In the genomic region with DNA sequence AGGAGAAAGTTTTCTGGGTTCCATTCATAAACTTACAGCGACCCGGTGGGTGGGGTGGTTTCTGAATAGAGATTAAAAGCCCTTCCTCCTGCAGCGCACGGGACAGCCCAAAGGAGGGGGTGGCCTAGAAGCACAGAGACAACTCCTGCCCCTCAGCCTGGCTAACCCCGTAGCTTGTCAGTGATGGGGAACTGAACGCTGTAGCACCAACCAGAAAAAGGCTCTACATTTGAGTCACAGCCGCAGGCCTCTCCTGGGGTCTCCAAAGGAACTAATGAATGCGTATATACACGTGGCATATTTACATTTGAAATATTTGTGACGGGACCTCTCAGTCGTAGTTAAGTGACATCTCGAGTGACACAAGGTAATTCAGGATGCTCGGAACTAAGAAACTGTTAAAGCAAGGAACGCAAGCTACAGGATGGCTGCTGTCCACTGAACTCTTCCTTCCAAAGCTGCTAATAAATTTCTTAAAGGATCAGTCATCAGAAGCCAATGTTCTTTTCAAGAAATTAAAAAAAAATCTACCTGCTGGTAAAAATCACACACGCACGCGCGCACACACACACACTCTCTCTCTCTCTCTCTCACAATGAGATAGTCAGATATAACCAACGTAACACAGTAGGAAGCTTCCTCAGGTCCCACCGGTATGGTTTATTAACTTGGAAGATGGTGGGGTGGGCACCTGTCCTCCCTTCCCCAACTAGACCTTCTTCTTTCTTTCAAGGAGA, we compare ENCODE assay signal across 13 mouse cellular contexts. TPM values are rescaled to one million over a fixed set of nuclear protein-coding genes. Genes with fewer than 3 reads are reported as not detected.
A peak's percentile ranks its signal among the peaks of the same experiment; 100 is the strongest.
DNase-seq lines count a peak whose midpoint lies in the region; ATAC-seq and TF ChIP-seq lines count a peak whose summit lies in the region.
"Had no signal": no experiment of that assay in that cellular context is flagged by ENCODE, and none has a peak within 500 bp of the region (broad histone marks: within the 10 kb centered on the region; RNA-seq: fewer than 3 reads in every experiment).

No protein-coding gene starts in this region.

- WGBS in heart, embryonic 14.5 days, result 50% methylated on average over 20 of the region's 20 CpGs
- 38% methylated on average over 20 of the region's 20 CpGs for WGBS in midbrain, embryonic 13.5 days
- 38% methylated on average over 20 of the region's 20 CpGs for WGBS in midbrain, embryonic 11.5 days
- WGBS in liver, embryonic 12.5 days (ENCODE audit: insufficient replicate concordance), result 47% methylated on average over 20 of the region's 20 CpGs
- WGBS in midbrain, postnatal 0 days, result 37% methylated on average over 20 of the region's 20 CpGs

- H3K27me3 ChIP-seq in heart, embryonic 14.5 days (ENCODE audit: control insufficient read depth, insufficient read depth, low read length), result no peaks in the 10 kb centered on the region
- peaks cover 6% of the 10 kb centered on the region; the same call in 1 of the 2 replicates for H3K27me3 ChIP-seq in midbrain, embryonic 13.5 days
- no peaks in the 10 kb centered on the region for H3K27me3 ChIP-seq in midbrain, embryonic 11.5 days (ENCODE audit: control insufficient read depth, insufficient read depth, low read length)
- H3K27me3 ChIP-seq in liver, embryonic 12.5 days (replicated peaks), result no peaks in the 10 kb centered on the region
- no peaks in the 10 kb centered on the region for H3K27me3 ChIP-seq in midbrain, postnatal 0 days (ENCODE audit: insufficient read depth, low read length)
- H3K27me3 ChIP-seq: Patski had no signal

- TF ChIP-seq CTCF in midbrain, postnatal 0 days (IDR thresholded peaks at IDR 0.05), result no peak

- peak overlapping the region; percentile 53 to 91 for H3K27ac ChIP-seq in heart, embryonic 14.5 days (replicated peaks in 1 of 2; ENCODE audit: control insufficient read depth in 1 of 2, insufficient read depth in 1 of 2, low read depth in 2 of 2, low read length in 2 of 2)
- no peak overlapping the region for H3K27ac ChIP-seq in midbrain, embryonic 13.5 days
- H3K27ac ChIP-seq in midbrain, embryonic 11.5 days (ENCODE audit: low read depth, low read length), result no peak overlapping the region
- peak overlapping the region; percentile 99 for H3K27ac ChIP-seq in liver, embryonic 12.5 days
- H3K27ac ChIP-seq in midbrain, postnatal 0 days (ENCODE audit: low read depth, low read length), result no peak overlapping the region
- H3K27ac ChIP-seq: embryonic facial prominence, embryonic 10.5 days; forebrain, embryonic 10.5 days had no signal

- H3K9ac ChIP-seq in heart, embryonic 14.5 days (ENCODE audit: low read length), result peak overlapping the region; percentile 57
- peak overlapping the region; percentile 5; the same call in 1 of the 2 replicates for H3K9ac ChIP-seq in midbrain, embryonic 13.5 days (replicated peaks)
- H3K9ac ChIP-seq in midbrain, embryonic 11.5 days (ENCODE audit: low read length), result no peak overlapping the region
- H3K9ac ChIP-seq in liver, embryonic 12.5 days, result peak overlapping the region; percentile 13; the same call in 1 of the 2 replicates
- no peak overlapping the region for H3K9ac ChIP-seq in midbrain, postnatal 0 days (replicated peaks; ENCODE audit: low read length, poor library complexity, severe bottlenecking)

- peaks cover 67 to 80% of the 10 kb centered on the region in 2 experiments for H3K4me1 ChIP-seq in heart, embryonic 14.5 days (ENCODE audit: control insufficient read depth in 2 of 2, insufficient read depth in 2 of 2, low read length in 2 of 2)
- peaks cover 45% of the 10 kb centered on the region for H3K4me1 ChIP-seq in midbrain, embryonic 13.5 days (replicated peaks)
- peaks cover 14% of the 10 kb centered on the region for H3K4me1 ChIP-seq in midbrain, embryonic 11.5 days (ENCODE audit: control insufficient read depth, insufficient read depth, low read length)
- peaks cover 99% of the 10 kb centered on the region for H3K4me1 ChIP-seq in liver, embryonic 12.5 days
- peaks cover 9% of the 10 kb centered on the region; the same call in 1 of the 2 replicates for H3K4me1 ChIP-seq in midbrain, postnatal 0 days (ENCODE audit: insufficient read depth, low read length)

- no peaks in the 10 kb centered on the region for H3K36me3 ChIP-seq in heart, embryonic 14.5 days (ENCODE audit: control insufficient read depth, insufficient read depth, low read length)
- no peaks in the 10 kb centered on the region for H3K36me3 ChIP-seq in midbrain, embryonic 13.5 days
- no peaks in the 10 kb centered on the region for H3K36me3 ChIP-seq in midbrain, embryonic 11.5 days (ENCODE audit: control insufficient read depth, insufficient read depth, low read length)
- peaks cover 34% of the 10 kb centered on the region for H3K36me3 ChIP-seq in liver, embryonic 12.5 days
- no peaks in the 10 kb centered on the region for H3K36me3 ChIP-seq in midbrain, postnatal 0 days (ENCODE audit: insufficient read depth, low read length)
- H3K36me3 ChIP-seq: embryonic facial prominence, embryonic 10.5 days; forebrain, embryonic 10.5 days had no signal

- H3K9me3 ChIP-seq in heart, embryonic 14.5 days (ENCODE audit: control insufficient read depth, low read length), result no peaks in the 10 kb centered on the region
- H3K9me3 ChIP-seq in midbrain, embryonic 13.5 days, result no peaks in the 10 kb centered on the region
- no peaks in the 10 kb centered on the region for H3K9me3 ChIP-seq in midbrain, embryonic 11.5 days (ENCODE audit: control insufficient read depth, low read length)
- H3K9me3 ChIP-seq in liver, embryonic 12.5 days (replicated peaks), result no peaks in the 10 kb centered on the region
- H3K9me3 ChIP-seq in midbrain, postnatal 0 days (ENCODE audit: low read length), result no peaks in the 10 kb centered on the region
- H3K9me3 ChIP-seq: embryonic facial prominence, embryonic 10.5 days; forebrain, embryonic 10.5 days had no signal

- ATAC-seq in heart, embryonic 14.5 days (ENCODE audit: insufficient number of reproducible peaks, insufficient read depth, low FRiP score, low read depth), result no peak
- ATAC-seq in midbrain, embryonic 13.5 days, result no peak
- no peak for ATAC-seq in midbrain, embryonic 11.5 days (ENCODE audit: low FRiP score)
- 0 out of 2 replicates have a peak, but pooled peaks have one; percentile 24 for ATAC-seq in liver, embryonic 12.5 days
- no peak for ATAC-seq in midbrain, postnatal 0 days (ENCODE audit: low FRiP score)
- ATAC-seq: Patski had no signal

- H3K4me3 ChIP-seq in heart, embryonic 14.5 days (ENCODE audit: control insufficient read depth in 1 of 2, insufficient read depth in 1 of 2, low read depth in 1 of 2, low read length in 2 of 2), result peak overlapping the region; percentile 3 to 5; a peak in 1 of 4 replicates
- no peak overlapping the region for H3K4me3 ChIP-seq in midbrain, embryonic 13.5 days (replicated peaks)
- H3K4me3 ChIP-seq in midbrain, embryonic 11.5 days (ENCODE audit: low read depth, low read length), result no peak overlapping the region
- peak overlapping the region; percentile 4 for H3K4me3 ChIP-seq in liver, embryonic 12.5 days
- no peak overlapping the region for H3K4me3 ChIP-seq in midbrain, postnatal 0 days (ENCODE audit: low read depth, low read length)
- H3K4me3 ChIP-seq: embryonic facial prominence, embryonic 10.5 days; forebrain, embryonic 10.5 days had no signal

- peak overlapping the region; percentile 46 for H3K4me2 ChIP-seq in heart, embryonic 14.5 days (ENCODE audit: low read length)
- no peak overlapping the region for H3K4me2 ChIP-seq in midbrain, embryonic 13.5 days (replicated peaks)
- no peak overlapping the region for H3K4me2 ChIP-seq in midbrain, embryonic 11.5 days
- H3K4me2 ChIP-seq in liver, embryonic 12.5 days, result peak overlapping the region; percentile 97
- 0 out of 2 replicates have a peak overlapping the region, but pooled peaks have one; percentile 15 for H3K4me2 ChIP-seq in midbrain, postnatal 0 days (ENCODE audit: low read depth, low read length, poor library complexity, severe bottlenecking)

- DNase-seq in heart, postnatal 10 days, result no peak
- DNase-seq in midbrain, embryonic 11.5 days (ENCODE audit: low spot score, missing footprints), result no peak
- DNase-seq in midbrain, postnatal 0 days (ENCODE audit: low spot score), result no peak
- DNase-seq in thymus, postnatal 25 days, result no peak
- DNase-seq: gastrocnemius, postnatal 36 days; lung, adult 18-20 months; thymus, adult 2 months had no signal

- intact Hi-C loops in heart, postnatal 10 days (cut with DNase I), result no loop called here

RNA-seq across cellular contexts. Expression of a gene that starts 44.9 kb away (rescaled TPM):
- 112 and 132 TPM in 2 replicates for polyA plus RNA-seq in heart, embryonic 14.5 days (2014; fragmentation: Nextera tagmentation; extraction: Ambion mirVana)
- total RNA-seq in heart, postnatal 10 days (2021), result 100 to 1,000 TPM; 167 to 178 TPM
- polyA plus RNA-seq in midbrain, embryonic 13.5 days (2015; fragmentation: Nextera tagmentation; extraction: Ambion mirVana), result 70.0 and 72.9 TPM in 2 replicates
- 19.3 and 23.4 TPM in 2 replicates for polyA plus RNA-seq in midbrain, embryonic 11.5 days (2014; fragmentation: Nextera tagmentation; extraction: Ambion mirVana)
- polyA plus RNA-seq in liver, embryonic 12.5 days (2016; fragmentation: Nextera tagmentation; extraction: Ambion mirVana), result 130 and 131 TPM in 2 replicates
- 103 and 119 TPM in 2 replicates for total RNA-seq in midbrain, postnatal 0 days (2014; rRNA removed)
- polyA plus RNA-seq in midbrain, postnatal 0 days (2015; fragmentation: Nextera tagmentation; extraction: Ambion mirVana), result 157 and 163 TPM in 2 replicates

Comparison
In these comparisons a context has a peak if more than half of its experiments do, and no peak if none do; other contexts are left out.
1. H3K4me2 ChIP-seq: peak in heart, embryonic 14.5 days (single experiment), liver, embryonic 12.5 days (single experiment) and midbrain, postnatal 0 days (single experiment); none in midbrain, embryonic 13.5 days (single experiment) and midbrain, embryonic 11.5 days (single experiment).
2. H3K9ac ChIP-seq: peak in heart, embryonic 14.5 days (single experiment), midbrain, embryonic 13.5 days (single experiment) and liver, embryonic 12.5 days (single experiment); none in midbrain, embryonic 11.5 days (single experiment) and midbrain, postnatal 0 days (single experiment).
3. H3K27ac ChIP-seq: peak in heart, embryonic 14.5 days (2 of 2) and liver, embryonic 12.5 days (single experiment); none in midbrain, embryonic 13.5 days (single experiment), midbrain, embryonic 11.5 days (single experiment) and midbrain, postnatal 0 days (single experiment).
4. H3K4me3 ChIP-seq: peak in heart, embryonic 14.5 days (2 of 2) and liver, embryonic 12.5 days (single experiment); none in midbrain, embryonic 13.5 days (single experiment), midbrain, embryonic 11.5 days (single experiment) and midbrain, postnatal 0 days (single experiment).